15 mouse cellular contexts compared by ENCODE assay signal in genomic region chr11:38201136-38201741, GRCm38 (mm10).
DNase-seq lines count a peak whose midpoint lies in the region; ATAC-seq and TF ChIP-seq lines count a peak whose summit lies in the region.
"Had no signal": no experiment of that assay in that cellular context is flagged by ENCODE, and none has a peak within 500 bp of the region (broad histone marks: within the 10 kb centered on the region; RNA-seq: fewer than 3 reads in every experiment).

No protein-coding gene starts in this region.

- no peak for ATAC-seq in hindbrain, postnatal 0 days
- ATAC-seq in lung, embryonic 14.5 days (ENCODE audit: insufficient read depth) = peak; percentile 92
- ATAC-seq in stomach, embryonic 16.5 days (ENCODE audit: insufficient read depth, low FRiP score) = peak; percentile 47; the same call in 1 of the 2 replicates
- no peak for ATAC-seq in stomach, postnatal 0 days (ENCODE audit: low FRiP score, low TSS enrichment)

- H3K36me3 ChIP-seq in hindbrain, postnatal 0 days (ENCODE audit: insufficient read depth, low read length) = no peaks in the 10 kb centered on the region
- H3K36me3 ChIP-seq in hindbrain, embryonic 10.5 days = no peaks in the 10 kb centered on the region
- no peaks in the 10 kb centered on the region for H3K36me3 ChIP-seq in lung, embryonic 14.5 days (ENCODE audit: insufficient read depth)
- H3K36me3 ChIP-seq in stomach, embryonic 16.5 days (ENCODE audit: control insufficient read depth, insufficient read depth, low read length) = no peaks in the 10 kb centered on the region
- no peaks in the 10 kb centered on the region for H3K36me3 ChIP-seq in stomach, postnatal 0 days (ENCODE audit: control insufficient read depth, insufficient read depth, low read length)
- H3K36me3 ChIP-seq: hindbrain, embryonic 13.5 days; limb, embryonic 13.5 days; liver, embryonic 15.5 days had no signal

- 54% methylated on average over 3 of the region's 3 CpGs for WGBS in hindbrain, postnatal 0 days
- WGBS in hindbrain, embryonic 10.5 days = 85% methylated on average over 3 of the region's 3 CpGs
- 38% methylated on average over 3 of the region's 3 CpGs for WGBS in lung, embryonic 14.5 days
- 45% methylated on average over 3 of the region's 3 CpGs for WGBS in stomach, embryonic 16.5 days
- 43% methylated on average over 3 of the region's 3 CpGs for WGBS in stomach, postnatal 0 days

- H3K27me3 ChIP-seq in hindbrain, postnatal 0 days (ENCODE audit: insufficient read depth, low read length) = no peaks in the 10 kb centered on the region
- no peaks in the 10 kb centered on the region for H3K27me3 ChIP-seq in hindbrain, embryonic 10.5 days (ENCODE audit: insufficient read depth, poor library complexity, severe bottlenecking)
- H3K27me3 ChIP-seq in lung, embryonic 14.5 days (ENCODE audit: insufficient read depth, low read length) = no peaks in the 10 kb centered on the region
- no peaks in the 10 kb centered on the region for H3K27me3 ChIP-seq in stomach, embryonic 16.5 days (ENCODE audit: control insufficient read depth, insufficient read depth, low read length)
- H3K27me3 ChIP-seq in stomach, postnatal 0 days (ENCODE audit: control insufficient read depth, insufficient read depth, low read length) = no peaks in the 10 kb centered on the region
- H3K27me3 ChIP-seq: hindbrain, embryonic 13.5 days; limb, embryonic 13.5 days; liver, embryonic 15.5 days had no signal

- H3K9me3 ChIP-seq in hindbrain, postnatal 0 days (ENCODE audit: low read length) = no peaks in the 10 kb centered on the region
- no peaks in the 10 kb centered on the region for H3K9me3 ChIP-seq in hindbrain, embryonic 10.5 days
- no peaks in the 10 kb centered on the region for H3K9me3 ChIP-seq in lung, embryonic 14.5 days (ENCODE audit: low read depth, low read length)
- no peaks in the 10 kb centered on the region for H3K9me3 ChIP-seq in stomach, embryonic 16.5 days (replicated peaks; ENCODE audit: control insufficient read depth, low read length)
- no peaks in the 10 kb centered on the region for H3K9me3 ChIP-seq in stomach, postnatal 0 days (ENCODE audit: control insufficient read depth, low read length)
- H3K9me3 ChIP-seq: hindbrain, embryonic 13.5 days; limb, embryonic 13.5 days; liver, embryonic 15.5 days had no signal

- peak; percentile 25 for DNase-seq in hindbrain, postnatal 0 days (ENCODE audit: low spot score)
- no peak for DNase-seq in hindbrain, embryonic 10.5 days (ENCODE audit: low spot score)
- DNase-seq in lung, embryonic 14.5 days = peak; percentile 96
- no peak for DNase-seq in lung, postnatal 36 days
- no peak for DNase-seq in stomach, postnatal 0 days (ENCODE audit: low spot score)
- no peak for DNase-seq in adrenal gland, postnatal 10 days
- DNase-seq: cerebellum, adult 9-10 months; gastrocnemius, postnatal 14 days; kidney, adult 2 months; right cerebral cortex, adult 18-20 months; thymus, postnatal 4 days had no signal

- TF ChIP-seq CTCF in hindbrain, postnatal 0 days (IDR thresholded peaks at IDR 0.05; ENCODE audit: low read depth) = no peak
- TF ChIP-seq CTCF in lung, embryonic 14.5 days (IDR thresholded peaks at IDR 0.05; ENCODE audit: low read depth) = no peak
- no peak for TF ChIP-seq CTCF in stomach, postnatal 0 days (IDR thresholded peaks at IDR 0.05; ENCODE audit: low read depth)

- H3K4me3 ChIP-seq in hindbrain, postnatal 0 days (ENCODE audit: low read length) = no peak overlapping the region
- no peak overlapping the region for H3K4me3 ChIP-seq in hindbrain, embryonic 10.5 days
- H3K4me3 ChIP-seq in lung, embryonic 14.5 days (ENCODE audit: low read depth, low read length) = no peak overlapping the region
- H3K4me3 ChIP-seq in stomach, embryonic 16.5 days (replicated peaks; ENCODE audit: low read length) = no peak overlapping the region
- H3K4me3 ChIP-seq in stomach, postnatal 0 days (ENCODE audit: low read depth, low read length) = no peak overlapping the region
- H3K4me3 ChIP-seq: hindbrain, embryonic 13.5 days; limb, embryonic 13.5 days; liver, embryonic 15.5 days had no signal

- no peak overlapping the region for H3K27ac ChIP-seq in hindbrain, postnatal 0 days
- no peak overlapping the region for H3K27ac ChIP-seq in hindbrain, embryonic 10.5 days
- peak overlapping the region; percentile 58; the same call in 1 of the 2 replicates for H3K27ac ChIP-seq in lung, embryonic 14.5 days (ENCODE audit: low read depth)
- H3K27ac ChIP-seq in stomach, embryonic 16.5 days (ENCODE audit: low read length) = no peak overlapping the region
- H3K27ac ChIP-seq in stomach, postnatal 0 days (replicated peaks) = no peak overlapping the region
- H3K27ac ChIP-seq: hindbrain, embryonic 13.5 days; limb, embryonic 13.5 days; liver, embryonic 15.5 days had no signal

- no peak for TF ChIP-seq EP300 in stomach, postnatal 0 days (optimal IDR thresholded peaks at IDR 0.05)

- H3K4me2 ChIP-seq in hindbrain, postnatal 0 days (ENCODE audit: low read depth, low read length) = no peak overlapping the region
- H3K4me2 ChIP-seq in lung, embryonic 14.5 days = no peak overlapping the region
- H3K4me2 ChIP-seq in stomach, embryonic 16.5 days (ENCODE audit: low read depth, low read length) = no peak overlapping the region
- no peak overlapping the region for H3K4me2 ChIP-seq in stomach, postnatal 0 days (replicated peaks; ENCODE audit: low read depth)
- H3K4me2 ChIP-seq: hindbrain, embryonic 13.5 days; limb, embryonic 13.5 days; liver, embryonic 15.5 days had no signal

- no peak overlapping the region for H3K9ac ChIP-seq in hindbrain, postnatal 0 days (replicated peaks; ENCODE audit: low read length)
- H3K9ac ChIP-seq in lung, embryonic 14.5 days = no peak overlapping the region
- H3K9ac ChIP-seq in stomach, embryonic 16.5 days (ENCODE audit: low read length) = no peak overlapping the region
- no peak overlapping the region for H3K9ac ChIP-seq in stomach, postnatal 0 days (ENCODE audit: low read length)
- H3K9ac ChIP-seq: hindbrain, embryonic 13.5 days; limb, embryonic 13.5 days; liver, embryonic 15.5 days had no signal

- no peaks in the 10 kb centered on the region for H3K4me1 ChIP-seq in hindbrain, postnatal 0 days (ENCODE audit: insufficient read depth, low read length)
- no peaks in the 10 kb centered on the region for H3K4me1 ChIP-seq in hindbrain, embryonic 10.5 days (replicated peaks)
- H3K4me1 ChIP-seq in lung, embryonic 14.5 days (ENCODE audit: insufficient read depth) = no peaks in the 10 kb centered on the region
- H3K4me1 ChIP-seq in stomach, embryonic 16.5 days (ENCODE audit: control insufficient read depth, insufficient read depth, low read length) = no peaks in the 10 kb centered on the region
- no peaks in the 10 kb centered on the region for H3K4me1 ChIP-seq in stomach, postnatal 0 days (replicated peaks; ENCODE audit: control insufficient read depth, insufficient read depth)
- H3K4me1 ChIP-seq: hindbrain, embryonic 13.5 days; limb, embryonic 13.5 days; liver, embryonic 15.5 days had no signal

Comparison
In these comparisons a context has a peak if more than half of its experiments do, and no peak if none do; other contexts are left out.
1. ATAC-seq: peak in lung, embryonic 14.5 days (single experiment) and stomach, embryonic 16.5 days (single experiment); none in hindbrain, postnatal 0 days (single experiment) and stomach, postnatal 0 days (single experiment).
2. DNase-seq: peak in hindbrain, postnatal 0 days (single experiment) and lung, embryonic 14.5 days (single experiment); none in hindbrain, embryonic 10.5 days (single experiment), lung, postnatal 36 days (single experiment), stomach, postnatal 0 days (single experiment) and adrenal gland, postnatal 10 days (single experiment).